Mouse (Mus musculus): ENCODE measurements around the gene Phb2.

GRCm38 (mm10) chr6:124665011-124665410 lies 47.1 kb upstream of the Phb2 start:
- no peak for TF ChIP-seq POLR2A (IDR thresholded peaks at IDR 0.05; ENCODE audit: borderline replicate concordance, extremely low read depth, insufficient read depth, insufficient read length, poor library complexity, severe bottlenecking)
- TF ChIP-seq CTCF (IDR thresholded peaks at IDR 0.05; ENCODE audit: borderline replicate concordance, extremely low read depth, insufficient read depth, insufficient read length): no peak
